8 mouse cellular contexts compared by ENCODE assay signal in the genomic region with DNA sequence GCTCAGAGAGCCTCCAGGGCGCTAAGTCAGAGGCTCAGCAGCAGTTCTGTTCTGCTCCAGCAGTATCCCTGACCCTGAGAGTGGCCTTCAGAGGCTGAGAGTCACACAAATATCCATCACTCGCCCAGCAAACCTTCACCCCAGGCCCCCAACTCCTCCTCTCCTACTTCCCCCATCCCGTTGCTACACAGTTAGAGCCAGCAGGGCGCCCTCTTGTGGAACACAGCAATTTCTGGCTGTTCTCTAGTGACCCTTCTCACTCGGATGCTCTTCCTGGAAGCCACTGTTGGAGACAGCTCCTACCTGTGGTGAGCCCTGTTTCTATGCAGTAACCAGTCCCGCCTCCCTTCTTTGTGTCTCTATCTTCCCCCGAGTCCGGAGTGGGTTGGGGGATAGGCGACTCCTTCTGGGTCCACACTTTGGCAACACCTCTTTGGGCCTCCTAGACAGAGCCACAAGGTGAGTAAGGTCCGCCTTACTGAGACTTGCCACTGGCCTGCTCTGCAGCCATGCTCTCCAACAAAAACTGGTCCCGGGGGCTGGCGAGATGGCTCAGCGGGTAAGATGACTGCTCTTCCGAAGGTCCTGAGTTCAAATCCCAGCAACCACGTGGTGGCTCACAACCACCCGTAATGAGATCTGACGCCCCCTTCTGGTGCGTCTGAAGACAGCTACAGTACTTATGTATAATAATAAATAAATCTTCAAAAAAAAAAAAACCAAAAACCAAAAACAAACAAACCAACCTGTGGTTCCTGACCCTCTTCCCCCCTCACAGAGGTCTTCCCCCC. TPM values are rescaled to one million over a fixed set of nuclear protein-coding genes. Genes with fewer than 3 reads are reported as not detected.
A peak's percentile ranks its signal among the peaks of the same experiment; 100 is the strongest.
DNase-seq lines count a peak whose midpoint lies in the region; ATAC-seq and TF ChIP-seq lines count a peak whose summit lies in the region.

No protein-coding gene starts in this region.

- peak overlapping the region; percentile 87 for H3K4me2 ChIP-seq in limb, embryonic 15.5 days
- H3K4me2 ChIP-seq in midbrain, postnatal 0 days (ENCODE audit: low read depth, low read length, poor library complexity, severe bottlenecking) = peak overlapping the region; percentile 92

- peak; percentile 96 for DNase-seq in 3T3-L1 (ENCODE audit: low read depth, low spot score)
- peak; percentile 91 for DNase-seq in adrenal gland, postnatal 10 days
- peak; percentile 88 for DNase-seq in embryonic facial prominence, embryonic 10.5 days (ENCODE audit: low spot score)
- DNase-seq in heart, adult 18-20 months = peak; percentile 87 to 93
- DNase-seq in kidney, adult 18-20 months = peak; percentile 88
- peak; percentile 93 for DNase-seq in midbrain, postnatal 0 days (ENCODE audit: low spot score)
- DNase-seq in spleen, postnatal 4 days (ENCODE audit: low spot score in 2 of 2) = peak; percentile 82 to 93

- peak; percentile 94 for TF ChIP-seq CTCF in midbrain, postnatal 0 days (IDR thresholded peaks at IDR 0.05)

- H3K9ac ChIP-seq in limb, embryonic 15.5 days = no peak overlapping the region
- 0 out of 2 replicates have a peak overlapping the region, but pooled peaks have one; percentile 73 for H3K9ac ChIP-seq in midbrain, postnatal 0 days (replicated peaks; ENCODE audit: low read length, poor library complexity, severe bottlenecking)

- H3K4me1 ChIP-seq in embryonic facial prominence, embryonic 10.5 days = peaks cover 69% of the 10 kb centered on the region
- peaks cover 73% of the 10 kb centered on the region for H3K4me1 ChIP-seq in limb, embryonic 15.5 days
- H3K4me1 ChIP-seq in midbrain, postnatal 0 days (ENCODE audit: insufficient read depth, low read length) = peaks cover 16% of the 10 kb centered on the region

- H3K27ac ChIP-seq in embryonic facial prominence, embryonic 10.5 days (replicated peaks) = peak overlapping the region; percentile 99
- peak overlapping the region; percentile 96 for H3K27ac ChIP-seq in limb, embryonic 15.5 days
- H3K27ac ChIP-seq in midbrain, postnatal 0 days (ENCODE audit: low read depth, low read length) = no peak overlapping the region; the same call in 1 of the 2 replicates

- H3K4me3 ChIP-seq in embryonic facial prominence, embryonic 10.5 days = peak overlapping the region; percentile 100
- H3K4me3 ChIP-seq in limb, embryonic 15.5 days = peak overlapping the region; percentile 98
- H3K4me3 ChIP-seq in midbrain, postnatal 0 days (ENCODE audit: low read depth, low read length) = peak overlapping the region; percentile 57

- H3K27me3 ChIP-seq in embryonic facial prominence, embryonic 10.5 days (replicated peaks; ENCODE audit: low read depth, poor library complexity, severe bottlenecking) = peaks cover 43% of the 10 kb centered on the region
- H3K27me3 ChIP-seq in limb, embryonic 15.5 days = peaks cover 16% of the 10 kb centered on the region
- H3K27me3 ChIP-seq in midbrain, postnatal 0 days (ENCODE audit: insufficient read depth, low read length) = peaks cover 18% of the 10 kb centered on the region

- peaks cover 19% of the 10 kb centered on the region for H3K36me3 ChIP-seq in embryonic facial prominence, embryonic 10.5 days (replicated peaks)
- H3K36me3 ChIP-seq in limb, embryonic 15.5 days = peaks cover 14% of the 10 kb centered on the region
- H3K36me3 ChIP-seq in midbrain, postnatal 0 days (ENCODE audit: insufficient read depth, low read length) = peaks cover 10% of the 10 kb centered on the region; the same call in 1 of the 2 replicates

- ATAC-seq in limb, embryonic 15.5 days (ENCODE audit: insufficient number of reproducible peaks, low FRiP score, low TSS enrichment, low read depth) = peak; percentile 11; the same call in 1 of the 2 replicates
- ATAC-seq in midbrain, postnatal 0 days (ENCODE audit: low FRiP score) = peak; percentile 36

- no peaks in the 10 kb centered on the region for H3K9me3 ChIP-seq in embryonic facial prominence, embryonic 10.5 days
- no peaks in the 10 kb centered on the region for H3K9me3 ChIP-seq in limb, embryonic 15.5 days
- H3K9me3 ChIP-seq in midbrain, postnatal 0 days (ENCODE audit: low read length) = no peaks in the 10 kb centered on the region

- 16% methylated on average over 18 of the region's 18 CpGs for WGBS in embryonic facial prominence, embryonic 10.5 days
- 19% methylated on average over 18 of the region's 18 CpGs for WGBS in limb, embryonic 15.5 days
- 15% methylated on average over 18 of the region's 18 CpGs for WGBS in midbrain, postnatal 0 days

RNA-seq across cellular contexts. Expression of a gene that starts 0.8 kb away (rescaled TPM):
- total RNA-seq in adrenal gland, postnatal 10 days (2021) = 100 to 1,000 TPM; 210 to 252 TPM
- 47.0 and 53.4 TPM in 2 replicates for polyA plus RNA-seq in embryonic facial prominence, embryonic 10.5 days (2016; fragmentation: Nextera tagmentation; extraction: Ambion mirVana)
- total RNA-seq in heart, adult 18-20 months (2021) = 100 to 1,000 TPM; 182 to 193 TPM
- polyA plus RNA-seq in limb, embryonic 15.5 days (2015; fragmentation: Nextera tagmentation; extraction: Ambion mirVana) = 75.1 and 86.0 TPM in 2 replicates
- 201 and 208 TPM in 2 replicates for total RNA-seq in midbrain, postnatal 0 days (2014; rRNA removed)
- polyA plus RNA-seq in midbrain, postnatal 0 days (2015; fragmentation: Nextera tagmentation; extraction: Ambion mirVana) = 93.1 and 93.3 TPM in 2 replicates

RNA-seq across cellular contexts. Expression of a gene that starts 3.2 kb away (rescaled TPM):
- total RNA-seq in adrenal gland, postnatal 10 days (2021) = 1 to 10 TPM; 3.9 to 5.5 TPM
- polyA plus RNA-seq in embryonic facial prominence, embryonic 10.5 days (2016; fragmentation: Nextera tagmentation; extraction: Ambion mirVana) = 4.3 and 4.5 TPM in 2 replicates
- total RNA-seq in heart, adult 18-20 months (2021) = 1 to 10 TPM; 3.6 to 4.9 TPM
- polyA plus RNA-seq in limb, embryonic 15.5 days (2015; fragmentation: Nextera tagmentation; extraction: Ambion mirVana) = 3.4 and 3.7 TPM in 2 replicates
- total RNA-seq in midbrain, postnatal 0 days (2014; rRNA removed) = 0.94 and 1.5 TPM in 2 replicates
- polyA plus RNA-seq in midbrain, postnatal 0 days (2015; fragmentation: Nextera tagmentation; extraction: Ambion mirVana) = 1.2 and 1.8 TPM in 2 replicates

RNA-seq across cellular contexts. Expression of a gene that starts 31.0 kb away (rescaled TPM):
- total RNA-seq in adrenal gland, postnatal 10 days (2021) = 10 to 100 TPM; 35.9 to 46.7 TPM
- 332 TPM in 2 replicates for polyA plus RNA-seq in embryonic facial prominence, embryonic 10.5 days (2016; fragmentation: Nextera tagmentation; extraction: Ambion mirVana)
- 10 to 100 TPM; 31.7 to 35.2 TPM for total RNA-seq in heart, adult 18-20 months (2021)
- 195 and 218 TPM in 2 replicates for polyA plus RNA-seq in limb, embryonic 15.5 days (2015; fragmentation: Nextera tagmentation; extraction: Ambion mirVana)
- total RNA-seq in midbrain, postnatal 0 days (2014; rRNA removed) = 24.0 and 25.4 TPM in 2 replicates
- polyA plus RNA-seq in midbrain, postnatal 0 days (2015; fragmentation: Nextera tagmentation; extraction: Ambion mirVana) = 43.4 and 45.5 TPM in 2 replicates

RNA-seq across cellular contexts. Expression of a gene that starts 44.8 kb away (rescaled TPM):
- 10 to 100 TPM; 28.8 to 29.6 TPM for total RNA-seq in adrenal gland, postnatal 10 days (2021)
- polyA plus RNA-seq in embryonic facial prominence, embryonic 10.5 days (2016; fragmentation: Nextera tagmentation; extraction: Ambion mirVana) = 9.7 and 10.6 TPM in 2 replicates
- total RNA-seq in heart, adult 18-20 months (2021) = 10 to 100 TPM; 10.1 to 11.1 TPM
- 24.0 and 26.7 TPM in 2 replicates for polyA plus RNA-seq in limb, embryonic 15.5 days (2015; fragmentation: Nextera tagmentation; extraction: Ambion mirVana)
- 125 and 140 TPM in 2 replicates for total RNA-seq in midbrain, postnatal 0 days (2014; rRNA removed)
- polyA plus RNA-seq in midbrain, postnatal 0 days (2015; fragmentation: Nextera tagmentation; extraction: Ambion mirVana) = 42.7 and 46.4 TPM in 2 replicates

RNA-seq across cellular contexts. Expression of a gene that starts 55.6 kb away (rescaled TPM):
- total RNA-seq in adrenal gland, postnatal 10 days (2021) = 10 to 100 TPM; 42.9 to 72.4 TPM
- polyA plus RNA-seq in embryonic facial prominence, embryonic 10.5 days (2016; fragmentation: Nextera tagmentation; extraction: Ambion mirVana) = 4.0 and 4.3 TPM in 2 replicates
- 100 to 1,000 TPM; 192 to 206 TPM for total RNA-seq in heart, adult 18-20 months (2021)
- polyA plus RNA-seq in limb, embryonic 15.5 days (2015; fragmentation: Nextera tagmentation; extraction: Ambion mirVana) = 11.6 and 27.2 TPM in 2 replicates
- 2.0 and 4.1 TPM in 2 replicates for total RNA-seq in midbrain, postnatal 0 days (2014; rRNA removed)
- 8.2 and 9.4 TPM in 2 replicates for polyA plus RNA-seq in midbrain, postnatal 0 days (2015; fragmentation: Nextera tagmentation; extraction: Ambion mirVana)
